29 mouse cellular contexts compared by ENCODE assay signal in the genomic region with DNA sequence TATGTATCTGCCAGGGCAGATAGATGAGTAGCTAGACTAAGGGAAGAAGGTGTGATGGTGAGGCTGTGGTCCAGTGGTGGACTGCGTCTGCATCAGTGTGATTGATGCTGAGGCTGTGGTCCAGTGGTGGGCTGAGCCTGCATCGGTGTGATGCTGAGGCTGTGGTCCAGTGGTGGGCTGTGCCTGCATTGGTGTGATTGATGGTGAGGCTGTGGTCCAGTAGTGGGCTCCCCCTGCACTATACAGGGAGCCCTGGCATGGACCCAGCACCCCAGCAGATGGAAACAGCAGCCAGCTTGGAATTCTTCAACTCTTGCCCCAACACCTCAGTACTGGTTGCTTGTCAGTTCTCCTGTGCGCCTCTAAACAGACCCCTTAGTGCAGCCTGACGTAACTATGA. TPM values are rescaled to one million over a fixed set of nuclear protein-coding genes. Genes with fewer than 3 reads are reported as not detected.
A peak's percentile ranks its signal among the peaks of the same experiment; 100 is the strongest.
DNase-seq lines count a peak whose midpoint lies in the region; ATAC-seq lines count a peak whose summit lies in the region.
"Had no signal": no experiment of that assay in that cellular context is flagged by ENCODE, and none has a peak within 500 bp of the region (broad histone marks: within the 10 kb centered on the region; RNA-seq: fewer than 3 reads in every experiment).

No protein-coding gene starts in this region.

- no peaks in the 10 kb centered on the region for H3K27me3 ChIP-seq in forebrain, embryonic 10.5 days (ENCODE audit: poor library complexity, severe bottlenecking)
- no peaks in the 10 kb centered on the region for H3K27me3 ChIP-seq in forebrain, embryonic 11.5 days (ENCODE audit: control insufficient read depth, insufficient read depth, low read length)
- H3K27me3 ChIP-seq in hindbrain, embryonic 10.5 days (ENCODE audit: insufficient read depth, poor library complexity, severe bottlenecking), result no peaks in the 10 kb centered on the region
- no peaks in the 10 kb centered on the region for H3K27me3 ChIP-seq in hindbrain, embryonic 14.5 days (ENCODE audit: control insufficient read depth, insufficient read depth, low read length)
- H3K27me3 ChIP-seq in embryonic facial prominence, embryonic 12.5 days, result no peaks in the 10 kb centered on the region
- no peaks in the 10 kb centered on the region for H3K27me3 ChIP-seq in limb, embryonic 12.5 days
- H3K27me3 ChIP-seq: heart, embryonic 13.5 days; hindbrain, embryonic 12.5 days; megakaryocyte, embryonic 14.5 days; neural tube, embryonic 15.5 days had no signal

- no peak overlapping the region for H3K4me2 ChIP-seq in forebrain, embryonic 11.5 days (ENCODE audit: low read depth, low read length, severe bottlenecking)
- H3K4me2 ChIP-seq in hindbrain, embryonic 14.5 days (replicated peaks), result no peak overlapping the region
- H3K4me2 ChIP-seq in embryonic facial prominence, embryonic 12.5 days (replicated peaks), result no peak overlapping the region
- no peak overlapping the region for H3K4me2 ChIP-seq in limb, embryonic 12.5 days
- H3K4me2 ChIP-seq: heart, embryonic 13.5 days; hindbrain, embryonic 12.5 days; liver, embryonic 11.5 days; neural tube, embryonic 15.5 days had no signal

- WGBS in forebrain, embryonic 10.5 days, result 98% methylated on average over 4 of the region's 4 CpGs
- WGBS in forebrain, embryonic 11.5 days, result 91% methylated on average over 4 of the region's 4 CpGs
- WGBS in hindbrain, embryonic 10.5 days, result 89% methylated on average over 4 of the region's 4 CpGs
- 83% methylated on average over 4 of the region's 4 CpGs for WGBS in hindbrain, embryonic 14.5 days
- 80% methylated on average over 4 of the region's 4 CpGs for WGBS in embryonic facial prominence, embryonic 12.5 days
- 64% methylated on average over 4 of the region's 4 CpGs for WGBS in limb, embryonic 12.5 days

- H3K4me1 ChIP-seq in forebrain, embryonic 10.5 days, result peaks cover 52% of the 10 kb centered on the region
- peaks cover 3% of the 10 kb centered on the region; the same call in 1 of the 2 replicates for H3K4me1 ChIP-seq in forebrain, embryonic 11.5 days (replicated peaks; ENCODE audit: control insufficient read depth, insufficient read depth, low read length)
- H3K4me1 ChIP-seq in hindbrain, embryonic 10.5 days (replicated peaks), result peaks cover 45% of the 10 kb centered on the region
- peaks cover 18% of the 10 kb centered on the region for H3K4me1 ChIP-seq in hindbrain, embryonic 14.5 days (replicated peaks; ENCODE audit: control insufficient read depth, insufficient read depth, low read length)
- H3K4me1 ChIP-seq in embryonic facial prominence, embryonic 12.5 days, result peaks cover 24% of the 10 kb centered on the region
- H3K4me1 ChIP-seq in limb, embryonic 12.5 days (replicated peaks), result peaks cover 48% of the 10 kb centered on the region

- no peak overlapping the region for H3K9ac ChIP-seq in forebrain, embryonic 11.5 days (ENCODE audit: low read length)
- no peak overlapping the region for H3K9ac ChIP-seq in hindbrain, embryonic 14.5 days
- no peak overlapping the region for H3K9ac ChIP-seq in embryonic facial prominence, embryonic 12.5 days
- H3K9ac ChIP-seq in limb, embryonic 12.5 days (replicated peaks), result no peak overlapping the region
- H3K9ac ChIP-seq: heart, embryonic 13.5 days; hindbrain, embryonic 12.5 days; neural tube, embryonic 15.5 days had no signal

- peak overlapping the region; percentile 35; the same call in 1 of the 2 replicates for H3K27ac ChIP-seq in forebrain, embryonic 10.5 days
- H3K27ac ChIP-seq in forebrain, embryonic 11.5 days (ENCODE audit: low read depth, low read length), result no peak overlapping the region
- H3K27ac ChIP-seq in hindbrain, embryonic 10.5 days, result 0 out of 2 replicates have a peak overlapping the region, but pooled peaks have one; percentile 45
- no peak overlapping the region for H3K27ac ChIP-seq in hindbrain, embryonic 14.5 days
- no peak overlapping the region for H3K27ac ChIP-seq in embryonic facial prominence, embryonic 12.5 days
- peak overlapping the region; percentile 29; the same call in 1 of the 2 replicates for H3K27ac ChIP-seq in limb, embryonic 12.5 days
- H3K27ac ChIP-seq: heart, embryonic 13.5 days; hindbrain, embryonic 12.5 days; neural tube, embryonic 15.5 days had no signal

- no peak for ATAC-seq in forebrain, embryonic 11.5 days (replicated peaks; ENCODE audit: low FRiP score)
- no peak for ATAC-seq in hindbrain, embryonic 14.5 days (ENCODE audit: low FRiP score)
- ATAC-seq in embryonic facial prominence, embryonic 12.5 days (ENCODE audit: insufficient number of reproducible peaks, insufficient read depth, low FRiP score, low TSS enrichment), result 0 out of 2 replicates have a peak, but pooled peaks have one; percentile 64
- no peak for ATAC-seq in limb, embryonic 12.5 days (ENCODE audit: insufficient number of reproducible peaks, insufficient read depth, low FRiP score, low TSS enrichment, low read depth)
- no peak for ATAC-seq in cerebellum, adult (ENCODE audit: insufficient number of reproducible peaks, low FRiP score, low TSS enrichment)
- ATAC-seq: intestine, postnatal 0 days had no signal

- peaks cover 7% of the 10 kb centered on the region for H3K36me3 ChIP-seq in forebrain, embryonic 10.5 days (replicated peaks)
- no peaks in the 10 kb centered on the region for H3K36me3 ChIP-seq in forebrain, embryonic 11.5 days (ENCODE audit: control insufficient read depth, insufficient read depth, low read length)
- 0 out of 2 replicates have a peak, but pooled peaks cover 6% of the 10 kb centered on the region for H3K36me3 ChIP-seq in hindbrain, embryonic 10.5 days
- no peaks in the 10 kb centered on the region for H3K36me3 ChIP-seq in hindbrain, embryonic 14.5 days (replicated peaks; ENCODE audit: control insufficient read depth, insufficient read depth)
- H3K36me3 ChIP-seq in embryonic facial prominence, embryonic 12.5 days, result 0 out of 2 replicates have a peak, but pooled peaks cover 5% of the 10 kb centered on the region
- H3K36me3 ChIP-seq in limb, embryonic 12.5 days, result peaks cover 5% of the 10 kb centered on the region
- H3K36me3 ChIP-seq: neural tube, embryonic 15.5 days had no signal

- DNase-seq in forebrain, embryonic 10.5 days (ENCODE audit: extremely low spot score, low spot score), result no peak
- DNase-seq in forebrain, embryonic 11.5 days (ENCODE audit: low spot score), result no peak
- DNase-seq in hindbrain, embryonic 10.5 days (ENCODE audit: low spot score), result no peak
- DNase-seq in hindbrain, embryonic 14.5 days (ENCODE audit: low spot score), result no peak
- DNase-seq: adrenal gland, postnatal 10 days; cerebellum, adult 11-12 months; gastrocnemius, postnatal 25 days; heart, adult 18-20 months; heart, postnatal 14 days; kidney, adult 9 months; kidney, postnatal 10 days; layer of hippocampus, postnatal 36 days; left cerebral cortex, postnatal 4 days; lung, postnatal 4 days; midbrain, embryonic 14.5 days; retina, postnatal 1 day; right cerebral cortex, postnatal 14 days; thymus, adult 18-20 months; thymus, postnatal 25 days had no signal

- no peaks in the 10 kb centered on the region for H3K9me3 ChIP-seq in forebrain, embryonic 10.5 days
- H3K9me3 ChIP-seq in forebrain, embryonic 11.5 days (ENCODE audit: control insufficient read depth, low read length), result no peaks in the 10 kb centered on the region
- H3K9me3 ChIP-seq in hindbrain, embryonic 10.5 days, result no peaks in the 10 kb centered on the region
- H3K9me3 ChIP-seq in hindbrain, embryonic 14.5 days (ENCODE audit: control insufficient read depth, low read length), result no peaks in the 10 kb centered on the region
- no peaks in the 10 kb centered on the region for H3K9me3 ChIP-seq in embryonic facial prominence, embryonic 12.5 days
- no peaks in the 10 kb centered on the region for H3K9me3 ChIP-seq in limb, embryonic 12.5 days
- H3K9me3 ChIP-seq: G1E; heart, embryonic 13.5 days; hindbrain, embryonic 12.5 days; megakaryocyte, embryonic 14.5 days; neural tube, embryonic 15.5 days had no signal

- H3K4me3 ChIP-seq in forebrain, embryonic 10.5 days, result no peak overlapping the region
- no peak overlapping the region for H3K4me3 ChIP-seq in forebrain, embryonic 11.5 days (ENCODE audit: low read depth, low read length)
- no peak overlapping the region for H3K4me3 ChIP-seq in hindbrain, embryonic 10.5 days
- no peak overlapping the region for H3K4me3 ChIP-seq in hindbrain, embryonic 14.5 days (replicated peaks; ENCODE audit: low read length)
- H3K4me3 ChIP-seq in embryonic facial prominence, embryonic 12.5 days, result no peak overlapping the region
- H3K4me3 ChIP-seq in limb, embryonic 12.5 days (replicated peaks), result no peak overlapping the region
- H3K4me3 ChIP-seq: heart, embryonic 13.5 days; hindbrain, embryonic 12.5 days; megakaryocyte, embryonic 14.5 days; neural tube, embryonic 15.5 days had no signal

RNA-seq across cellular contexts. Expression of a gene that starts 5.8 kb away (rescaled TPM):
- polyA plus RNA-seq in forebrain, embryonic 10.5 days (2016; fragmentation: Nextera tagmentation; extraction: Ambion mirVana), result 34.5 and 34.7 TPM in 2 replicates
- 42.1 TPM in 2 replicates for polyA plus RNA-seq in forebrain, embryonic 11.5 days (2014; fragmentation: Nextera tagmentation; extraction: Ambion mirVana)
- polyA plus RNA-seq in hindbrain, embryonic 10.5 days (2016; fragmentation: Nextera tagmentation; extraction: Ambion mirVana), result 33.8 and 36.4 TPM in 2 replicates
- 57.9 and 63.7 TPM in 2 replicates for polyA plus RNA-seq in hindbrain, embryonic 14.5 days (2014; fragmentation: Nextera tagmentation; extraction: Ambion mirVana)
- 42.7 and 44.1 TPM in 2 replicates for polyA plus RNA-seq in embryonic facial prominence, embryonic 12.5 days (2016; fragmentation: Nextera tagmentation; extraction: Ambion mirVana)
- 51.6 and 53.1 TPM in 2 replicates for polyA plus RNA-seq in limb, embryonic 12.5 days (2016; fragmentation: Nextera tagmentation; extraction: Ambion mirVana)

Comparison
In these comparisons a context has a peak if more than half of its experiments do, and no peak if none do; other contexts are left out.
1. H3K27ac ChIP-seq: peak in forebrain, embryonic 10.5 days (single experiment), hindbrain, embryonic 10.5 days (single experiment) and limb, embryonic 12.5 days (single experiment); none in forebrain, embryonic 11.5 days (single experiment), hindbrain, embryonic 14.5 days (single experiment) and embryonic facial prominence, embryonic 12.5 days (single experiment).